Mouse (Mus musculus) erythroblast, embryonic 14.5 days (primary cell): ENCODE measurements around the gene Bfar.

Experiments
- GATA1 ChIP-seq: IDR thresholded peaks from 2 replicates; pipeline ENCODE4 v1.6.1; 2012; ENCODE audit warnings: low read length, inconsistent platforms, mixed read lengths
- TAL1 ChIP-seq: IDR thresholded peaks from 3 replicates; pipeline ENCODE4 v1.6.1; 2012; ENCODE audit warnings: low read length, inconsistent platforms, mixed read lengths

DNA sequence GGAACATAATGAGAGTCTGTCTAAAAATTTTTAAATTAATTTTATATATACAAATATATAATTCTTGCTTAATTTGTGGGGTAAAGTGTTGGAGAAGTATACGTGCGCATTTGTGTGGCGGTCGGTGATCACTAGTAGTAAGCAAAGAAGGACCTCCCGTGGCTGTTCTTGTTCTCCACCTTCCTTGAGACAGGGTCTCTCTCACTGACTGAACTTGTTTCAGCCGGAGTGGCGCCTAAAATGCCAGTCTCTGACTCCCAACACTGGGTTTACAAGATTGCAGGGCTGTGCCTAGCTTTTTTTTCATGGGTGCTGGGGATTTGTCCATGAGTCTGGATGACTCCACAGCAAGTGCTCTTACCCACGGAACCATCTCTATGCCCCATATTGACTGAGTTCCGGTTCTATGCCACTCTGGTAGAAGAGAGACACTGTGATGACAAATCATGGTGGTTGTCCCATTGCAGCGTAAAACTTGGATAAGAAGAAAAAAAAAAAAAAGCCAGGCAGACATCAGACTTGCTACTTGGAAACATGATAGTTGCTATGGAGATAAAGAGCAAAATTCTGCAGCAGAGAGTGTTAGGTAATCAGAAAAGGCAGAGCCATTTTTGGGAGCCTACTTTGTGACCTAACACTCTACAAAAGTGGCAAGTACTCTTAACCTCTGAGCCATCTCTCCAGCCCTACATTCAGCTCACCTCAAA, 3.1 kb upstream of the Bfar start:
- TF ChIP-seq GATA1: 0 out of 2 replicates have a peak, but pooled peaks have one; percentile 37
- no peak for TF ChIP-seq TAL1
